Mouse (Mus musculus) G1E (cell line): ENCODE results near the gene Kcnk2.

Source experiments
- CTCF ChIP-seq: IDR thresholded peaks from 2 replicates; pipeline ENCODE4 v1.5.1; 2012; ENCODE audit warnings: low read depth, low read length, inconsistent platforms, mixed read lengths
- GATA1 ChIP-seq: IDR thresholded peaks from 2 replicates; pipeline ENCODE4 v1.6.1; 2012; ENCODE audit warnings: borderline replicate concordance, low read length, inconsistent platforms, mixed read lengths
- GATA2 ChIP-seq: IDR thresholded peaks from 2 replicates; pipeline ENCODE4 v1.6.1; 2012; ENCODE audit warnings: low read depth, low read length, inconsistent platforms, borderline replicate concordance
- POLR2AphosphoS5 ChIP-seq: IDR thresholded peaks from 2 replicates; pipeline ENCODE4 v1.6.1; 2012; ENCODE audit warnings: low read depth, low read length, inconsistent platforms; ENCODE audit not compliant: insufficient replicate concordance
- TAL1 ChIP-seq: conservative IDR thresholded peaks from 2 replicates; pipeline ENCODE4 v1.6.1; 2012; ENCODE audit warnings: low read depth, low read length, inconsistent platforms, mixed read lengths

- TF ChIP-seq CTCF (no peak), GATA2 (no peak), TAL1 (no peak), GATA1 (no peak), POLR2AphosphoS5 (no peak)
Observed at GRCm38 (mm10) chr1:189209029-189209714, 192.9 kb downstream of the Kcnk2 start.
